Mouse (Mus musculus) skeletal muscle tissue, adult 2 months (tissue): ENCODE results near the gene Nsmce4a.
A peak's percentile ranks its signal among the peaks of the same experiment; 100 is the strongest.
"Not testable (repeated sequence)": the region's sequence is repeated elsewhere in the genome, so short reads cannot be mapped to it uniquely, and the experiment has no call there.

Source experiments
- DNase-seq: peaks from one replicate; pipeline ENCODE4 v3.0.0-alpha.2; 2012; ENCODE audit warnings: low read depth, low spot score

Gene Nsmce4a

DNA sequence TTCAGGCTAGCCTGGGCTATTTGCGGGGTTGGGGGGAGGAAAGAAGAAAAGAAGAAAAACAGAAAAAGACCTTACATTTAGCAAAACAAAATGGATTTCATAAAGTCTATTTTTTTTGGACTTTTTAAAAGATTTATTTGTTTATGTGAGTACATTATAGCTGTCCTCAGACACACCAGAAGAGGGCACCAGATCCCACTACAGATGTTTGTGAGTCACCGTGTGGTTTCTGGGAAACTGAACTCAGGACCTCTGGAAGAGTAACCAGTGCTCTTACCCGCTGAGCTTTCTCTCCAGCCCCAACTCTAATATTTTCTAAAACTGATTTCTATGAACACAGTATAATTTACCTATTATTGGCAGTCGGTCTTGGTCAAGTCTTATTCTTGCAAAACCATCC is 37.7 kb downstream of the Nsmce4a start:
- no peak for DNase-seq

DNA sequence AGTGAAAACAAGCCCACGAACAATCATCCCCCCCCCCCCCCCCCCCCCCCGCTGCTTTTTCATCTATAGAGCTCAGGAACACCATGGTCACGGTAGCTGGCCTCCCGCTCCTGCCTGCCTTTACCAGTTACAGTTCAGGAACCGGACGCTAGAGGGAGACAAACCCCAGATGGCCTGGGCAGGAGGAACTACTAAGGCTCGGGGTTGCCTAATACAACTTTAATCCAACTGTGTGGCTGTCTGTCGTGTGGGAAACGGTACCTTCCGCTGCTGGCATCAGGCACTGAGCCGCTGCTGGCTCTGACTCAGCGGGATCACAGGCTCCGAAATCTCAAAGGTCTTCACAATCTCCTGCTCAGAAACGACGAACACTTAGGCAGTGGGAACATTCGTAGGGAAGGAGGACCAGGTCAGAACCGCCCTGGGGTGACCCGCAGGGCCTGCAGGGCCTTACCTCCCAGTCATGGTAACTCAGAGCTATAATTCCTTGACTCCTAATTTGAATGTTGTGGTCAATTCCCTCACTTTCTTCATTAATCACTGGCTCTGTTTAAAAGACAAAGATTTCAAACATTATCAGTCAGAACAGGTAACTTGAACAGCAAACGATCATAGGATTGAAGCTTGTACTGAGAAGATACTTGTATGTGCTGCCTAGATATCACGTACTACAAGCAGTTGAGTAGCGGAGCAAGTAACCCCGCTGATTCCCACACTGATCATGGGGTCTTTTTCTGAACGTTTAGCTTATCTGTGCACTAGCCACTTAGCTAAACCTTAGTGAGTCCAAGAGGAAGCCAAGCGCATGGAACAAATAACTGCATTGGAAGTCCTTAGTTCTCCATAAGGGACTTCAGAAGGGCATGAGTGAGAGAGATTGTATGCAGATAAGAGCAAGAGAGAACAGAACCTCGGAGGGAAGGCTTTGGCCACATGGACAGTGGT is 39.3 kb downstream of the Nsmce4a start:
- DNase-seq = peak; percentile 82

DNA sequence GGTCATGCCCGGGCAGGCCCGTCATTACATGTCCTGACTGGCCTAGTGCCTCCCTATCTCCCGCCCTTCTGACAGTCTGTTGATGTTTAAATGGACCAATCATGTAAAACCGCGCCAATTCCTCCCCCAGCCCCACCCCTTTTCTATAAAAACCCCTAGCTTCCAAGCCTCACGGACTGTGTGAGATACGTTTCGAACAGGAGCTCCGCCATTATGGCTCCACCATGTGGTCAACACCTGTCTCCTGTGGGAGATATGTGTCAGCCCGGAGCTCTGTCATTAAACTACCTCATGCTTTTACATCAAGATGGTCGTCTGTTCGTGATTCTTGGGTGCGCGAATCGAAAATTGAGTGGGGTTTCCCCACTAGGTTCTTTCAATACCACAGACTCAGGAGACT is 41.8 kb downstream of the Nsmce4a start:
- DNase-seq = not testable (repeated sequence)

DNA sequence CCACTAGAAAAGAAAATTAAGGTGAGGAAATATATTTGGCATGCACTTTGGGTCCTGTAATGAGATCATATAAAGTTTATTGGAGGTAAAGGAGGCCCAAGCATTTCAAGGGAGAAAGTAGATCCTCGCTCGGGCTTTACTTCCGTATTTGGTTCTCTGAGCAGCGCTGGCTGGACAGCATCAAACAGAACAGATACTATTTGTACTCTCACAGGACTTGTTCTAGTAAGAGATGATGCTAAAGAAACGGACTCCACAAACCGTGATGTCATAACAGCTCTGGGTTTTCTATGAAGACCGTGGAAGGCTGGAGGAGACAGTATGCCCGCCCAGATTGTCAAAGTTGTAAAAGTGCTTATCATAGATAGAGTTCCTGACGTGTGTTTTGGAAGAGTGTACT is 45.6 kb downstream of the Nsmce4a start:
- DNase-seq = no peak

DNA sequence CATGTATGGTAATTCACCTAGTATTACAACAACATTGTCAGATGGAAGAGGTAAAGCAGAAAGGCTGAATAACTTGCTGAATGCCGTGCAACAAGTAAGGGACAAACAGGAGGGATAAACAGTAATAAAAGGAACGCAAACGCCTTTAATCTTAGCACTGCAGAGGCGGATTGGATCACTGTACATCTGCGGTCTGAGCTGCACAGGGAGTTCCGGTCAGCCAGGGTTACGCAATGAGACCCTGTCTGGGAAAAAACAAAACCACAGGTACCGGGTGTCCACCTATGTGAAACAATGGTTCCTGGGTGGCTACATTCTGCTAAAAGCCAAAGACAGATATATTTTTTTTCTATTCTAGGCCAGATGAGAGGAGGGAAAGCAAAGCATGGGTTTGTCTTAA is 49.5 kb downstream of the Nsmce4a start:
- DNase-seq = no peak

DNA sequence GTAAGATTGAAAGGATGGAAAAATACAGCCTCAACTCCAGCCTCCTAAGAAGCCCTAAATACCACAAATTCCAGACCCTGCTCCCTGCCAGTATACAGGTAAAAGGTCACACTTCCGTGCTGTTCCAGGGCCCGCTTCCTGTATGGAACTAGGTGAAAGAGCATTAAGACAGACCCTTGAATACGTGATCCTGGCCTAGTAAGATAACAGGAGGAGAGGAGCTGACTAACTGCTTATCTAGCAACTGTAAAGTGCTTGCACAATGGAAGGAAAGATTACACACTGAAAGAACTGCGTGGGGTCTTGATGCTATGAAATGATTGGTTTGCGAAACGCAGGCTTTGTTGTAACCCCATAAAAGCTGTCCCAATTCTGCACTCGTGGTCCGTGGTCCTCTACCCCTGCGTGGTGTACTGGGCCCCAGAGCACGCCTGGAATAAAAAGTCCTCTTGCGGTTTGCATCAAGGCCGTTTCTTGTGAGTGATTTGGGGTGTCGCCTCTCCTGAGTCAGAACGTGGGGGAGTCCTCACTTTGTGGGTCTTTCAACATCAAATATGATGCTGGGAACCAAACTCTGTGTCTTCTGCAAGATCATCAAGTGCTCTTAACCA is 52.0 kb downstream of the Nsmce4a start:
- no peak for DNase-seq

DNA sequence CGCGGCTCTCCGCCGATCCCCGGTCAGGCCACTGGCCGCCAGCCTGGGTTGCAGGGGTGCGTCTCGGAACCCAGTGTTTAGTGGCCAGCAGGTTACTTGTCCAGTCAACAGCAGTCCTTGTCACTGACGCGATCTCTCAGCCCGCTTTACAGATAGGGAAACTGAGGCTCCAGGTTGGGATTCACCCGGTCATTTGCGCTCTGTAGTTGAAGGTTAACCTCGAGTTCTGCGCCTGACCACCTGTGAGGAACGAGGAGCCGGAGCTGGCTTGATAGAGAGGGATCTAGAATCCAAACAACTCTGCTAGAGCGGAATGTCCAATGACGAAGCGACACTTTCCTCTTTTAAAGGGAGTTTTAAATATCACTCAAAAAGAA is 52.9 kb downstream of the Nsmce4a start, which contains the start of gene Ate1:
Ate1 (minus strand) TSS at position 321 of the 377 bp plus-strand sequence.
- no peak for DNase-seq

DNA sequence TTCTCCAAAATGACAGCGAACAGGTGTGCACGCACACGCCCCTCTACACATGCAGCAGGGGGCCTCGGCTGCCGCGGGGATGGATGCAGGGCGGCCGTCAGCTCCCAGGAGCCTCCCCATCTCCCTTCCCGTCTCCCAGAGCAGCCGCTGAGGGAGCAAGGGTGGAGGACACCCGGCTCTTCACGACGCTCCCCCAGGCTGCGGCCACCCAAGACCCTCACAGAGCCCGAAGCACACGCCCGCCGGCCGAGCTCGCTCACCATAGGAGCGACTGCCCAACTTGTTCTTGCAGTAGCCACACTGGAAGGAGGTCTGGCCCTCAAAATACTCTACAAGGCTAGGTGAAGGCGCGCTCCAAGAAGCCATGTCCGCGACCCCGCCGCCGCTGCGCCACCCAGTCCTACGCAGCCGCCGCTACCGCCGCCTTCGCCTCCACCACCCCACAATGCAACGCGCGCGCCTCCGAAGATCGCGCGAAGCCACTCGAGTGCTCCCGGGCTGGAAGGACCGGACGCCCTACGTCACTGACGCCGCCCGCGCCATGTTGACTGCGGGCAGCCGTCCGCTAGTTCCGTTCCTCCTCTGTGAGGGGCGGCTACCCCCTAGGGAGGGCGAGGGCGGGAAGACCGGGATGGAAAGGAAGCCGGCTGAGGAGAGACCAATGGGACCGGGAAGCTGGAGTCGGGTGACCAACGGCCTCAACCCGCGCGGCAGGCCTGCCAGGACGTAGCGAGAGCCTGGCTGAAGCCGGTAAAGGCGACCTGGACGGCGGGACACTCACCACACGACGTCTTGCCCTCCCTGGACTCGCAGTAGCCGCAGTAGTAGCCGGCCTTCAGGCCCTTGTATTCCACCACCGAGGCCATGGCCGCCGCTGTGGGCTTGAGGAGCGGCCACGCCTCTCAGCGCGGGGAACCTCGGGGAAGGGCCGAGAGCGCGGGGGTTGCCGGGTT is 53.5 kb downstream of the Nsmce4a start:
- DNase-seq = peak; percentile 97

DNA sequence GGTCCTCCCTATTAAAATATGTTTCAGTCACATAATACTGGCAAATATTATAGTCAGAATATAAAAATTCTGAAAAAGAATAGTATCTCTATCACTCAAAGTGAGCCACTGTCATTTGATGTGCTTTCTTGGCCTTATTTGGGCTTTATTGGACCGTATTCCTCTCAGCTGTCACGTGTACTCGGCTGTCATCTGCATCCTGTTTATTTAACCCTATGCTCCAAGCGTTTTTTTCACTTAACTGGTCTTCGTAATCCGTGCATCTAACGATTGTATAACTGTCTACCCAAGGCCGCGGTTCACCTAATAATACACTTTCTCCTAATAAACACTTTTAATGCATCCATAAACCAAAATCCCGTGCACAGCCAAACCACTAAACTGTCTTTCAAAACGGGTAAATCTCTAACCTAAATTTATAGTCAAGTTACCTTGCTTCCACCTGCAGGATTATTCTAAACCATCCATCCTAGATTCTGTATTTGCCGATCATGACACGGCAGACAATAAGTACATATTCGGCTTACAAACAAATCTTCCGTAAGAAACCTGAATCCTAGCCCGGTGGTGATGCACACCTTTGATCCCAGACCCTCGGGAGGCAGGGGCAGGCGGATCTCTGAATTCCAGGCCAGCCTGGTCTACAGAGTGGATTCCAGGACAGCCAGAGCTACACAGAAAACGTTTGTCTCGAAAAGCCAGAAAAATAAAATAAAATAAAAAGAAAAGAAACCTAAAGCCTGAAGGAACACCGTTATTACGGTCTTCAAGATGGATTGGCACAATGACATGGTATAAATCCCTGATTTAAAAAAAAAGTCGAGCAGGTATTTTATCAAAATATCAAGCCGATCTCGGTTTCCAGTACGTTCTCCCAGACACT is 54.5 kb downstream of the Nsmce4a start:
- DNase-seq = peak; percentile 22

DNA sequence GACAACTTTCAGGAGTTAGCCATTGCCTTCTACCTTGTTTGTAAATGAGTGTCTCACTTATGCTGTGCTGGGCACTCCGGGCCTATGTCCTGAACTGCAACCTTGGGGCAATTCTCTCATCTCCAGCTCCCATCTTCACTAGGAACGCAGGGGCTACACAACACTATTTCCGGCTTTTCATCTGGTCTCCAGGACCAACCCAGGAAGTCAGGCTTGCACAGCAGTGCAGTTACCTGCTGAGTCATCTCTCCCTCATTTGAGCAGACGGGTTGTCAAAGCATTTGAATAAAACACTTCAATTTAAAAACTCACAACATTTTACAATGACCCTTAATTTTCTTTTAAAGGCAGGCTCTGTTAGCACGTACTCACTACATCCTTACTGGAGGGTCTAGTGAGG is 62.7 kb downstream of the Nsmce4a start:
- no peak for DNase-seq

DNA sequence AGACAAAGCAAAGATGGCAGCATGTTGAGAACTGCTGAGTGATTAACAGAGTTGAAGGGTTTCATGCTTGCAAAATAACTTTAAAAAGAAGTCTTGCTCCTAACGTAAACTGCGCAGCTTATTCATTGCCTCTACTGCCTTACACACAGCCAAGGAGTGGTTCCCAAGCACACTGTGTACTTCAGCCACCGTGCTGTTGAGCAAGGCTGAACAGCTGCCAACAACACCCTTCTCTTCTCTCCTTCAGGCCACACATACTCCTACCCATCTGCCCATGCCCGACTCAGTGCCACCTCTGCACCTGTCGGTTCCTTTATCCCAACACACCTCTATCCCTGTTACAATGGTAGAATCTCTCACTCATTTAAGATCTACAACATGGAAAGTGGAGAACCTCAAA is 69.9 kb downstream of the Nsmce4a start:
- DNase-seq = peak; percentile 34

DNA sequence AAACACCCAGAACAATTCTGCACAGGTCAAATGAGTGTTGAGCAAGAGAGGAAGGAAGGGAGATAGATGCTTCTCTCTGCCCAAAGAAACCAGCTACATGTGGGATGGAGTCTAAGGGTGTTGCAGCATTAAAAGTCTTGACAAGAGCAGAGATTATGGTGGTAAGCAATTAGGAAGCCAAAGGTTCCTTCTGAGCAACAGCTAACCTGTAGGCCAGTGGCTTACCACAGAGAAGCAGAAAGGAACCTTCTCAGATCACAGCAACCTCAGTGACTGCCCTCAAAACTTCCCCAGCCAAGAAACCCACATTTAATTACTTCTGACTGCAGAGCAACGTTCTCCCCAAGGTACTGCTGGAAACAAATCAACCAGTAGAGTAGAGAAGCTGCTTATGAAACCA is 71.4 kb downstream of the Nsmce4a start:
- DNase-seq = no peak

DNA sequence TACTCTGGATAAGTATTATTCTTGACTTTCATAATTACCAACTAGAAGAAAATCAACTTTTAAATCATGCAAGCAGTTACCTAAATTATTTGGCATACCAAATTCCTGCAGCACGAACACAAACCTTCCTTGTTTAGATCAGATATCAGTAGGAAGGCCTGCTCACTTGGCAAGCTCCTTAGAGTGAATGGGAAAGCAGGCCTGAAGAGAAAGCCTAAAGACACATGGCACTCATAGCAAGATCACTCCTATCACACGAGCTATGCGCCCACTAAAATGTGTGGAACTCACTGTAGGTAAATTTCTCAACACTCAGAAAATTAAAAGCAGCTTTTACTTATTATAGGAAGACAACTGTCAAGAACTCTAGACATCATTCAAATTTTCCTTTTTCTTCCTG is 79.6 kb downstream of the Nsmce4a start:
- DNase-seq = no peak

DNA sequence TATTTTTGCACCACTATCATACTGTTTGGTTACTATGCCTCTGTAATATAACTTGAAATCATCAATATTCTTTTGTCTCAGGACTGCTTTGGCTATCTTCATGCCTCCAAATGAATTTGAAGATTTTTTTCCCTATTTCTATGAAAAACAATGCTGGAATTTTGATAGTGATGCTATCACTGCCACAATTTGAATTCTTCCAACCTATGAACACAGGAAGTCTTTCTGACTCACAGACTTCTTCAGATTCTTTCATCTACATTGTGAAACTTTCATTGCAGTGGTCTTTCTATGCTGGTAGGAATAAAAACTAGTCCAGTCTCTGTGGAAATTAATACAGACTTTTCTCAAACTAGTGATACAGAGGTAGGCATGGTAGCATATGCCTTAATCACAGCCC is 80.9 kb downstream of the Nsmce4a start:
- DNase-seq = no peak
